Mouse (Mus musculus): Measurements from ENCODE around the gene Cldn19.

Gene Cldn19

GRCm38 (mm10) chr4:119300761-119301160, 45.5 kb downstream of the Cldn19 start:
- DNase-seq (ENCODE audit: low read depth, low spot score): no peak

DNA sequence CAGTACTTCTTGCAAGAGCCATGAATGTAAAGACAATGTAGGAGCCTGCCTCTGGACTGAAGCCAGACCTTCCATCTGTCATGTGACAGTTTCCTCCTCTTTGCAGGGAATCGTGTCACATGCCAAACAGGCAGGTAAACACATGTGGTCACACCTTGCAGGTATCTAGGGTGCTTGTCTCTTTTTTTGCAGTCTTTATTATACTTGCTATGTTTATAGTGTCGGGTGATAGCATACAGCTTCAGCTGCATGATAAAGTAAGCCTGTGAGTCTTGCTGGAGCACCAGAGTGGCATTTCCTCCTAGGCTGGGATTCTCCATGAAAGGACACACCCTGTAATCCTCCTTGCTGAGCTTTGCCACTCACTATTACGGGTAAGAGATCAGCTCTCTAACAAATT, 46.6 kb downstream of the Cldn19 start:
- no peak for DNase-seq (ENCODE audit: low read depth, low spot score)

- no peak for DNase-seq (ENCODE audit: low read depth, low spot score)
Observed at GRCm38 (mm10) chr4:119303291-119303690, 48.1 kb downstream of the Cldn19 start.

- DNase-seq (ENCODE audit: low read depth, low spot score): no peak
Observed at GRCm38 (mm10) chr4:119305418-119305817, 50.2 kb downstream of the Cldn19 start.

All from CD4-positive helper T cell, adult 2 months (primary cell).